Mouse (Mus musculus) myocyte (in vitro differentiated cells): ENCODE data around the gene Adora3.
"Not testable (repeated sequence)": the region's sequence is repeated elsewhere in the genome, so short reads cannot be mapped to it uniquely, and the experiment has no call there.

Source experiments
- E2F4 ChIP-seq: IDR thresholded peaks from one replicate; pipeline ENCODE4 v1.6.1; 2011; ENCODE audit warnings: mild to moderate bottlenecking, control low read depth, moderate library complexity; ENCODE audit not compliant: insufficient read depth
- MYOG ChIP-seq, 3 experiments: IDR thresholded peaks; one replicate each; pipeline ENCODE4 v1.6.1; 2011; ENCODE audit warnings: control low read depth in 2 of 3, low read depth in 2 of 3, mild to moderate bottlenecking in 2 of 3; ENCODE audit not compliant: insufficient read length in 2 of 3, control insufficient read depth in 1 of 3, insufficient read depth in 1 of 3
- POLR2A ChIP-seq: IDR thresholded peaks from one replicate; pipeline ENCODE4 v1.6.1; 2011; ENCODE audit warnings: low read depth, mild to moderate bottlenecking, control low read depth, moderate library complexity; ENCODE audit not compliant: insufficient read length
- USF1 ChIP-seq: IDR thresholded peaks from one replicate; pipeline ENCODE4 v1.6.1; 2011; ENCODE audit warnings: low read depth, mild to moderate bottlenecking, control low read depth, moderate library complexity

DNA sequence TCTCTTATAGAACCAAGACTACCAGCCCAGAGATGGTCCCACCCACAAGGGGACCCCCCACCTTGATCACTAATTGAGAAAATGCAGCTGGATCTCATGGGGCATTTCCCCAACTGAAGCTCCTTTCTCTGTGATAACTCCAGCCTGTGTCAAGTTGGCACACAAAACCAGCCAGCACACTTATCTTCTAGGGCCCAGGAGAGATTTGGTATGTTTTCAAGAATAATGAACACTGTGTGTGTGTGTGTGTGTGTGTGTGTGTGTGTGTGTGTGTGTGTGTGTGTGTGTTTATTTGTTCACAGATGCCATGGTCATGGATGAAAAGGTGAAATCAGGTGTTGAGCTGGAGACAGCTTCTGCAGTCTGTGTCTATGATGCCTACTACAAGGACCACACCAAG is 45.8 kb downstream of the Adora3 start:
- not testable (repeated sequence) for TF ChIP-seq POLR2A; MYOG (IDR thresholded peaks at IDR 0.05; ENCODE audit: control insufficient read depth in 1 of 3, insufficient read depth in 1 of 3, insufficient read length in 2 of 3, low read depth in 2 of 3); E2F4; USF1
